Mouse (Mus musculus) lung, postnatal 36 days (tissue): ENCODE data around the gene Sema3b.
A peak's percentile ranks its signal among the peaks of the same experiment; 100 is the strongest.
"Not testable (repeated sequence)": the region's sequence is repeated elsewhere in the genome, so short reads cannot be mapped to it uniquely, and the experiment has no call there.

Source experiments
- DNase-seq: peaks from one replicate; pipeline ENCODE4 v3.0.0; 2022; ENCODE audit warnings: mixed read lengths

Sema3b gene

DNA sequence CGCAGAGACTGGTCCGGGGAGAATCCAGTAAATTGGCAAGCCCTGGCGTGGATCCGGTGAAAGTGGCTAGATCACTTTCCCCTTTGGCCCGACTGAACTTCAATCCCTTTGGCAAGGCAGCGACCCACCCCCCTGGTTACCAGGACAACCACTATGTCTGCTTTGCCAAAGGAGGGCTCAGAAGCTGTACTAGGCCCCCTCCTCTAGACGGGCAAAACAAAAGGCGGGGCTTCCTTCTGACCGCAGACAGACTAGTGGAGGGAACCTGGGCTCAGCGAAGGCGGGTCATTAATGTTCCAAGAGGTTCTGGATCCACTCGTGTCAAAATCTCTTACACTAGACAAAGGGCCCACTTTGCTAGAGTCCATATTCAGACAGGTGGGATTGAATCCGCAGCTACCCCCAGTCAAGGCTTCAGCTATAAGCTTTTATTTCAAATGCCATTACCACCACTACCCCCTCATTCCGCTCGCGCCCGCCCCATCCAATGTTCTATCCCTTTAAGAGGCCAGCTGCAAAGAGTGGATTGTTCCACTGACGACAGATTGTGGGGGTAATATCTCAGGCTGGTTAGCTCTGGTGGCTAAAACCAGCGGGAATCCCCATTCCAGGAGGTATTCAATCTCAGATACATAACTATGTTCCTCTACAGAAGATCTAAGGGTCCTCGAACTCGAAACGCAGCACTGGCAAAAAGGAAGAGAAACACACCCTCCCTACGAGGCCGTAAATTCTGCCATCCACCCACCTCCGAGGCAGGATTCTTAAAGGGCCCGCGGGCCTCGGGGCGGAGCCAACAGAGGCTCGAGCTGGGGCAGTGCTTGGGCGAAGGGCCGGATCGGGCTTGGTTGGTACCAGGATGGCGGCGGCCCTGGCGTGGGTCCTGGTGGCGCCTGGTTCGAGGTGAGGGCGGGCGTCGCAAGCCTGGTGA, 40.4 kb downstream of the Sema3b start:
- peak; percentile 93 for DNase-seq

DNA sequence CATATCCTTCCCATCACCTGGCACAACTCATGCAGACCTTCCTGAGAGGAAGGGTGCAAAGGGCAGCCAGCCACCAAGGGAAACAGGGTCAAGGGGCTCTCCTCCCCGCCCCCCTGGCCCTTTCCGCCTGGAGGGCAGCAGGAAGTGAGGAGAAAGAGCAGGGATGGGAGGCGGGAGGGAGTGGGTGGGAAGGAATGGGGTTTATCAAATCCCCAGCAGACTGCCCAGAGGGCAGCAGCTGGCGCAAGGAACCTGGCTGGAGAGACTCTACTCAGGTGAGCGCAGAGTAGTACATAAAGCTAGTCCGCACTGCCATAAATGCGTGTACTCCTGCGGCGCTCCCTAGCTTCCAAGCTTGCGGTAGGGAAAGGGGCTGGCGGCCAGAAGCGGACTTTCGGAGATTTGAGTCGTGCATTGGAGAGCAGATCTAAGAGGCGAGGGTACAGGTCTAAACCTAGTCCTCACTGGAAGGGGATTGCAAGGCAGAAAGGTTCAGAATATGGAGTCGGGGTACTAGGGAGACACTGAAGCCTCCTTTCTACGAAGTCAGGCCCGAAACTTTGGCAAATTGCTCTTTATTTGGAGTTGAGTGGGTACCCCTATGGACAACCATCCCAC, 41.2 kb downstream of the Sema3b start, which contains the start of gene Hyal2:
Gene Hyal2, plus strand, starts transcription at position 244 of the 618 bp plus-strand sequence.
- DNase-seq = peak; percentile 78

DNA sequence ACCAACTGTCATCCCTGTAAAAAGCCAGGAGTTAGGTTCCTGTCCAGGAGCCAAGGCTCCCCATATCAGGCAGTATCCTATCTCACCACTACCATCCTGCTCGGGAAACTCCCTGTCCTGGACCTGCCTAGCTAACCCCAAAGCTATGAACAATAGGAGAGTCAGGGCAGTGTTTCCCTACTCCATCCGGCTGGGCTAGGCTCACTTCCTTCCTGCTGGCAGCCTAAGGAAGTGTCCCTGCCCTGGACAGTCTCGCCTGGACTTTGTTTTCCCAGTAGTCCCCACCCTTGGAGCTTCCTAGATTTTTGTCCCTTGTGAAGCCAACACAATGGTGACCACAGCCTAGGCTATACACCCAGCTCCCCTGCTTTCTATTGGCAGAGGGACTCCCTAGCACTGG, 42.2 kb downstream of the Sema3b start:
- peak; percentile 88 for DNase-seq

DNA sequence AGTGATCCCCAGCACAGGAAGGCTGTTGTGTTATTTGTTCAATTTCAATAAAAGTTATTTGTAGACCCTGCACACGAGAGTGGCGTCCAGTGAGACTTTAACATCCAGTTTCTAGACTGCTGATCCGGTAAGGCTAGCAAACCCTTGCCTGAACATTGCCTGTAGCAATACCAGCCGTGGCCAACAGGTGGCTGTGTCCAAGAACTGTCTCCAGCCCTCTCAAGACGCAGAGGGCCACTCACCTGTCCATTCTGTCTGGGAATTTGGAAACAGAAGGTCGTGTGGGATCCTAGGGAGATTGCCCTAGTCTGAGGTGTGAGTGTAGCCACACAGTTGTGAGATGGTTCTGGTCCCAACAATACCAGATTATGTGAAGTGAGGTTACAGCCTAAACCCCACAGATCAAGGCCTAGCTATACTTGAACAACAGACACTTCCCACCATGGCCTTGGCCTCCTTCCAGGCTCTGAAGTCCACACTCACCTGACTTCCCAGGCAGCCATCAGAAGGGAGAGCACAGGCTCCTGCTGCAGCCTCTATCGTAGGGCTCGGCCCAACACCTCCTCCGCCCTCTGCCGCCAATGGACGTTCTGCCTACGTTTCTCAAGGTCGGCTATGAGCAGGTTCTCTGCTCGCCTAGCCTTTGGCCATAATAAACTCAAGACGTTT, 42.9 kb downstream of the Sema3b start:
- peak; percentile 97 for DNase-seq

DNA sequence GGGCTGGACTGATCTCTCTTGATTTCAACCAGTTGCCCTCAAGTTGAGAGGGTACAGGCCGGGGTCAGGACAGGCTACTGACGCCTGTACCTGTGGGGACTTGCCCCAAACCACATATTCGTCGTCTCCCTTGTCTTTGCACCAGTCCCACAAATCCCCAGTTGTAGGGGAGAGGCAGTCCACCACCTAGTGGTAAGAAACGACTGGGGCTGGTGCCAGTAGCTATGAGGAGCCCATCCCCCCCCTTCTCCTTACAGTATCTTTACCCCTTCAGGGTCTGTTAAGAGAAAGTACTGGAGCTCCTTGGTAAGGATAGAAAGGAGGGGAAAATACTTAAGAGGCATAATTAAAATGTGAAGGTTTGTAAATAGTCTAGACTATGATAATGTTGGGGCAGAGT, 43.5 kb downstream of the Sema3b start:
- not testable (repeated sequence) for DNase-seq

DNA sequence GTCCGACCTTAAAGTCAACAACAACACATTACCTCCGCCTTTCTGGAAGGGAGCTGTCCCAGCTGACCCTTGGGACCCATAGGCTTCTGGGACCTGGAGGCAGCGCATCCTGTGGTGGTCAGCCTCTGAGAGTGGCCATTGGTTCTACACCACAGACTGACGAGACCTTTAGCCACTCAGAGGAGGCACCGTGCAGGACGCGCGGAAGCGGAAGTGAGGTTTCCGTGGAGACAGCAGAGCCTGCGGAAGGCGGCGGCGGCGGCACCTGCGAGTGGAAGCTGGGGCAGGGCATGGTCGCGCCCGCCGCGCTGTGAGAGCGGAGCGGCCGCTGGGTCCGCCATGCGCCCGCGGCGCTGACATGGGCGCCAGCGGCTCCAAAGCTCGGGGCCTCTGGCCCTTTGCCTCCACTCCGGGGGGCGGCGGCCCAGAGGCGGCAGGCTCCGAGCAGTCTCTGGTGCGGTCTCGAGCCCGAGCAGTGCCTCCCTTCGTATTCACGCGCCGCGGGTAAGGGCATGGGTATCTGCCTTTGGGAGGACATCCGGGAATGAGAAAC, 45.9 kb downstream of the Sema3b start, which contains the start of gene Tusc2:
Gene Tusc2, plus strand, starts transcription at position 227 of the 553 bp plus-strand sequence.
- DNase-seq = peak; percentile 98

DNA sequence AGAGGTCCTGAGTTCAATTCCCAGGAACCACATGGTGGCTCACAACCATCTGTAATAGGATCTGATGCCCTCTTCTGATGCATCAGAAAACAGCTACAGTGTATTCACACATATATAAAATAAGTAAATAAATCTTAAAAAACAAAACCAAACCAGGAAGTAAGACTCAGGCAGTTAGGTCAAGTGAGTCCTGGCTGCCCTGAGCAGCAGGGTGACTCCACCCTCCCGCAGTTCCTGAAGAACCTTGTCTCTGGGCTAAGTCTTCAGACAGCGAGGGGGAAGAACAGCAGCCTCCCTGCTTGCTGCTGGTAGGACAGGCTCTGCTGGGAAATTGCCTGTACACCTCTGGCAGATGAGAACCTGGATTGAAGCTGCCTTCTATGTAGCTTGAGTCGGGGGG, 52.7 kb downstream of the Sema3b start:
- no peak for DNase-seq

DNA sequence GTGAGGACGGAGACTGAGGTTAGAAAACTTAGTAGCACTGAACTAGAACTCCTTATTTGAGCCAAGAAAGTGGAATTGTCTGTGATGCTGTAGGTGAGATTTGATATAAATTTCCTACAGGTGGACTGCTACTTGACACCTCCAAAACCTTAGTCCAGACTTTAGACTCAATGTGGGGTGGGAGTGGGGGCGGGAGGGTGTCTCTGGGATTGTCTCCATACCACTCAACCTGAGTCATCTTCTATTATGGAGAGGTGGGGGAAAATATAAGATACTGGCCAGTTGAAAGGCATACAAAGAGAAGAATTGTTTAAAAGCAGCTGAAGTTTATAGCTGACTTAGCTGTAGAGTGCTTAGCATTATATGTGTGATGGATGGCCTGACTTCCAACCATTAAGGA, 53.3 kb downstream of the Sema3b start:
- no peak for DNase-seq

DNA sequence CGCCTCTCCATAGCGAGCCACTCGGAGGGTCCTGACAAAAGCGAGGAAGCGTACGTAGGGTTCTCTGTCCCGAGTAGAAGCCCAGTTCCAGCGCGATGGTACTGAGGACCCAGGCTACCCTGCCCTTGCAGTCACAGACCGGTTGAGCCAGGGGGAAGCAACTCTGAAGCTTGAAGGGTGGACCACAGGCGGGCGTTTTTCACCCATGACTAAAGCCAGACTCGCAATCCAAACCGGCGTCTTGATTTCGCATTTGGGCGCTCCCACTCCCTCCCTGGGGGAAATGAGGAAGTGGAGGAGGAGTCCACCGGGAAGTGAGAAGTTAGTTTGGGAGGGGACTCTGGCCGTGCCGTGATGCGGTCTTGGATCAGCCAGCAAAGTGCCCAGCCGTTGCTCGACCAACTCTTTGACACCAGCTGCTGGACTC, 54.0 kb downstream of the Sema3b start:
- DNase-seq = peak; percentile 87

DNA sequence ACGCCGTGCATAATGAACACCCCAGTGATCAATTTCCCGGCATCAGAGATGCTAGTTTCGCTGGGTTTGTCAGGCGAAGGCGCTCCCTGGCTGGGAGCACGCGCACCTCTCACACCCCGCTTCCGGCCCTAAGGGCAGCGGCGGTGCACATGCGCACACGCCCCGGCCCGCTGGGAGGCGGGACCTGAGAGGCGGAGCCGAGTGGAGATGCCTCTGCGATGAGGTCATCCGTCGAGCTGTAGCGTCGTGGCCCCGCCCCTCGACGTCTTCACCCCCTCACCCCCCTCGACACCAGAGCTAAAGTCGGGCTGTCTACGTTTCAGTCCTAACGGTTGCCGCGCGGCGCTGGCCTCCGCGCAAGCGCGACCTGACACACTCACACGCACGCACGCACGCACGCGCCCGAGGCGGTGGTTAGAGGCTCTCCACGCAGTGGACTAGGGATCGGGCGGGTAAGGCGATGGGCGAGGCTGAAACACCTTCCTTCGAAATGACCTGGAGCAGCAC, 54.7 kb downstream of the Sema3b start:
- peak; percentile 96 for DNase-seq

DNA sequence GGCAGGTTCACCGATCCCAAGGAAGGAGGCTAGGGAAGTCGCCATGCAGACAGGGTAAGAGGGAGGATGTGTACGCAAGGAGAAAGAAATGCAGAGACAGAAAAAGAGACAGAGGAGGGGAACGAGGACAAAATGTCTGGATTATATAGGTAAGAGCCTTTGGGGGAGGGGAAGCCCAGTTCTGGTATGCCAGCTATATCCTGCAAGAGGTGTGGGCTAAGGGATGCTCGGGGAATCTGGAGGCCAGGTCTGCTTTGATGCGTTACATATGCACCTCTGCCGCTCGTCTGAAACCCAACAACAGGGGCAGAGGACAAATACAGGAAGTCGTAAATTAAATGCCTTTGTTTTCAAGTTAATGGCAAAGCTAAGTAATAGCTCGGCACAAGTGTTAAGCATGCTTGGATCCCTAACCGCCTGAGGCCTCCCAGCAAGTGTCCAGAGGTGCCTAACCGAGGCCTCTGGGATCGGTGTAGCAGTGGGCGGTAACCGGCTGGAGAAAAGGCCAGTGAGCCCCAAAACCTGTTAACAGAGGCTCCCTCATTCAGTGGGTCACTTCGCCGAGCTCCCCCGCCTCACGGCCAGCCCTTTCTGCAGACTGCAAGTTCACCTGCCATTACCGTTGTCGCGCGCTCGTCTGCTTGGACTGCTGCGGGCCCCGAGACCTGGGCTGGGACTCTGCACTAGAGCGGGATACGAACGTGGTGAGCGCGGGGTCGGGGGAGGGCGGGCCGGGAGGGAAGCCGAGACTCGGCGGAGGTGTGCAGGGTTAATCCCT, 55.3 kb downstream of the Sema3b start:
- no peak for DNase-seq

DNA sequence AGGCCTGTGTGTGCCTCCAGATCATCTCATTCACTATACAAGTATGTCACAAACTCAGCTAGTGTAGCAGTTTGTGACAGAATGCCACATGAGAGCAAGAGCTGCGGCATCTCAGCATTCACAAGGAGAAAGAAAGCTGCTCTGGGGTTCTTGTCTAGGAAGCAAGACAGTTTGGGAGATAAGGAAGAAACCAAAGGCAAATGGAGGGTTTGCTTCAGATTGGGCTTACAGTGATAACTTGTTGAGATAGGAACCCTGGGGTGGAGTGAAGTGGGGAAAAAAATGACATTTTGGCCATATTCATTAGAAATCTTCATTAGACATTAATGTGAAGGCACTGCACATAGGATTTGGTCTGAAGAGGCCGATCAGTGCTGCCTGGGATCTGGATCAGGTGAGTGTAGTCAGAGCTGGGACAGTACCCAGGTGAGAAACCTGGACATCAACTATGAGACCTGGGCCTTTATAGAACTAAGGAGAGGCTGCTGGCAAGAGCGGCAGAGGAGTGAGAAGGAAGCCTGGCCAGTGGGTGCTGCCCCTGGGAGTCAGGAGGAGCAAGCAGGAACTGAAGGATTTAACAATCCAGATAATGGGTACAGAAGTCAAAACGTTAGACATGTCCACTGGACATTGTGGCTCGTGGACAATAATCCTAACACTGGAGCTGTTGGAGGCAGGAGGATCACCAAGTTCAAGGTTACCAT, 56.2 kb downstream of the Sema3b start:
- DNase-seq = no peak

DNA sequence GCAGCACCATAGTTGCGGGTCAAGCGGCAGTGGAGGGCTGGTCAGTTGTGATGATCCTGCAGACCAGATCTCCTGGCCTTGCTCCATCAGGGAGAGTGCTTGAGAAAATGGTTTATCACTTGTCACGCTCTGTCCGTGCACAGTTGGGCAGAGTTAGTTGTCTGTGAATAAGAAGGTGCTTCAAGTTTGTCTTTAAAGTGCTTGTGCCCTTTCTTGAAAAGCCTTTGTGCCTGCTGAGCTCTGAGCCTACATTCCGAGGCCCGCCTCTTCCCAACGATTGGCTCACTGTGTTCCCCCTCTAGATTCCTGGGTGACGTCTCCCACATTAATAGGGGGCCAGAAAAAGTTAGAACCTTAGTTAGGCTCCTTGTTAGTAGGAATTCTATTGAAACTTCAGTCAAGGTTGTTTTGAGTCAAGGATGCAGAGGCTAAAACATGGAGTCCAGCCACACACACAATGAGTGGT, 57.1 kb downstream of the Sema3b start:
- no peak for DNase-seq

DNA sequence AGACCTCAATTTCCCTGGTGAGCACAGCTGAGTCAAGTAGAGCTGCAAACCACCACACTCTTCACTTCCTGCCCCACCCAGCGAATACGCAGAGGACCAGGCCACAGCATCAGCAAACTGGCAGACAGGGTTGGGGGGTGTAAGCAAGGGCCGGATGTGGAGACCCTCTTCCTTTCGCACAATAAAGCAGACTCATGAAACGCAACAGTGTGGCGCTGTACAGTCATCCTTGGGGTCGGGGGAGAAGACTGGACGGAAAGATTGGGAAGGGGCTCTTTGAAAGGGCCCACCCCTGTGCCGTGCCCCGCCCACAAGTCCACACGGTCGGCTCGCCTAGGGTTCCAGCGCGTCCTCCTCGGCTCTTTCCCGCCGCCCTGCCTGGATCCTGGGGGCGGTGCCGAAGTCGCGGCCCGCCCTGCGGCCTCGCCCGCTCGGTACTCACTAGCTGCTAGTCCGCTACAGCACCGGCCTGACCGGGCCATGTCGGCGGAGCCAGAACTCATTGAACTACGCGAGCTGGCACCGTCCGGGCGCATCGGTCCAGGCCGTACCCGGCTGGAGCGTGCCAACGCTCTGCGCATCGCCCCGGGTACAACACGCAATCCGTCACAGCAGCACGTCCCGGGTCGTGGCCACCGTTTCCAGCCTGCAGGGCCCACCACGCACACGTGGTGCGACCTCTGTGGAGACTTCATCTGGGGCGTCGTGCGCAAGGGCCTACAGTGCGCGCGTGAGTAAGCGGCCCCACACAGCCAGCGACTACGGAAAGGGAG, 57.7 kb downstream of the Sema3b start, which contains the start of gene Rassf1:
Gene Rassf1, plus strand, starts transcription at position 439 of the 773 bp plus-strand sequence.
- peak; percentile 75 for DNase-seq

DNA sequence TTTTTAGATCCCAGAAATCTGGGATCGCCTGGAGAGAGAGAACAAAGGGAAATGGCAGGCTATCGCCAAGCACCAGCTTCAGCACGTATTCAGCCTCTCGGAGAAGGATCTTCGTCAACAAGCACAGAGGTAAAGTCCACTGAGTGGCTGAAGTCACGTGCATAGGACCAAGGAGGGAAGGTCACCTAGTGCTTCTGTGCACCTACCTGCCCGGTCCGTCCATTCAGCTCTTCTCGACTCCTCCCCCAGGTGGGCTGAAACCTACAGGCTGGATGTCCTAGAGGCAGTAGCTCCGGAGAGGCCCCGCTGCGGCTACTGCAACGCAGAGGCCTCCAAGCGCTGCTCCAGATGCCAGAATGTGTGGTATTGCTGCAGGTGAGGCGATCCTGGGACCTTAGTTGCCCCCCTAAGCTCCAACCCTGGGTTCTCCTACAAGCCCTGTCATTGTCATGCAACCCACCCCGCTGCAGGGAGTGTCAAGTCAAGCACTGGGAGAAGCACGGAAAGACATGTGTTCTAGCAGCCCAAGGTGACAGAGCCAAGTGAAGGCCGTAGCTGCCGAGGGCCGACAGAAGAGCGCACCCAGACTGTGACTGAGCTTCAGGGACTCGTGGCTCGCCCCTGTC, 58.4 kb downstream of the Sema3b start:
- peak; percentile 74 for DNase-seq

DNA sequence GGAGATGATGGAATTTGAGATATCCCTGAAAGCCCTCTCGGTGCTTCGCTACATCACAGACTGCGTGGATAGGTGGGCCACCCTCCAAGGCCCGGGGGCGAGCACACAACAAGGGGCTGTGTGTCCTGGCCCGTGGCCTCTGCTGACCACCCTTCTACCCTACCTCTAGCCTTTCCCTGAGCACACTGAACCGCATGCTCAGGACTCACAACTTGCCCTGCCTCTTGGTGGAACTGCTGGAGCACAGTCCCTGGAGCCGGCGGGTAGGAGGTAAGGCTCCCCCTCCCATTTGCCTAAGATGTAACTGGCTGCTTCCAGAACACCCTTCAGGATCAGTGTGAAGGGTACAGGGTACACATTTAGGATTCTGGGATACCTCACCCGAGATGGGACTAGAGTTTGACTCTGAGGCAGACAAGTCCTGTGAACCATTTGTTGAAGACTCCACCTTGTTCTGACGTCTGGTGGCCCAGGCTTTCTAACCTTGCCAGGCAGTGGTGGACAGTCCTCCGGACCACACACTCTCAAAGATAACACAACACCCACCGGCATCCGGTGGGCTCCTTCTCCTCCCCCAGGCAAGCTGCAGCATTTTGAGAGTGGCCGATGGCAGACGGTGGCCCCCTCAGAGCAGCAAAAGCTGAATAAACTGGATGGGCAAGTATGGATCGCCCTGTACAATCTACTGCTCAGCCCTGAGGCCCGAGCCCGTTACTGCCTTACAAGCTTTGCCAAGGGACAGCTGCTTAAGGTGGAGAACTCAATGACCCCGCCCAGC, 59.5 kb downstream of the Sema3b start:
- no peak for DNase-seq

DNA sequence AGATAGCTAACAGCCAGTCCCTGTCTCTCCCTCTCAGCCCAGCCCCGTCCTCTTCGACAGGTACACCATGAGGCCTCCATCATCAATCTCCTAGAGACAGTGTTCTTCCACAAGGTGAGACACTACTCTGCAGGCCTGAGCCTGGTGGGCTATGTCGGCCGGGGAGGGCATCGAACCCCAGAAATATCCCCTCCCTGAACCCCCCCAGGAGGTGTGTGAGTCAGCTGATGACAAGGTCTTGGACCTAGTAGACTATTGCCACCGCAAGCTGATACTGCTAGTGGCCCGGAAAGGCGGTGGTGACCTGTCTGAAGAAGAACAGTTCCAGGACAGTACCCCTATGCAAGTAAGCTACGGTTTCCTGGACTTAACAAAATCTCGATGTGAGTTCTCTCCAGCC, 60.2 kb downstream of the Sema3b start:
- no peak for DNase-seq

DNA sequence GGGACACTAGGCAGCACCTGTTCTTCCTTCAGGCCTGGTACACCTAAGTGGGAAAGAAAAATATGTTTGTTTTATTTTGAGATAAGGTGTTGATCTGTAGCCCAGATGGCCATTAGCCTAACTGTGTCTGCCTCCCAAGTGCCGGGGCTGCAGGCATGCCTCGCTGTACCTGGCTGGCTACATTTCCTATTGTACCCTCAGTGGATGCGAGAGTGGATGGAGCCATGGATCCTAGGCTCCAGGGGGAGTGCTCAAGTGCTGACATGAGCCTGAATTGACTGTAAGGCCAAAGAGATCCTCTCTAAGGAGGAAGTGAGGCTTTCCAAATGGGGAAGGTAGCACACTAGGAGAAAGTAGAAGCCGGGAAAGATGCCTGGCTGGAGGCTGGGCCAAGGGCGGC, 61.1 kb downstream of the Sema3b start:
- no peak for DNase-seq
